Mouse (Mus musculus) hindbrain, embryonic 16.5 days (tissue): ENCODE measurements at regions not wholly inside any gene's neighbourhood (a gene's known extent, or its start where the extent isn't known, plus 50 kb on each side); places are given as distances from the start of the nearest gene placed in this dataset.
A peak's percentile ranks its signal among the peaks of the same experiment; 100 is the strongest.
"Not testable (repeated sequence)": the region's sequence is repeated elsewhere in the genome, so short reads cannot be mapped to it uniquely, and the experiment has no call there.

Source experiments
- ATAC-seq: fragments of 200-750 bp; cut with Nextera tagmentation; 2 replicates; pipeline ENCODE4 v1.8.0; 2017; ENCODE audit warnings: moderate TSS enrichment, moderate library complexity
- H3K27ac ChIP-seq: fragments of 300-500 bp; sonication (generic); 2 replicates; pipeline ENCODE4 v1.5.1; 2014; ENCODE audit warnings: low read depth, mild to moderate bottlenecking, control low read depth, low read length, moderate library complexity
- H3K27me3 ChIP-seq: fragments of 300-500 bp; sonication (generic); replicated peaks from 2 replicates; pipeline ENCODE4 v1.6.1; 2014; ENCODE audit warnings: low read length; ENCODE audit not compliant: control insufficient read depth, insufficient read depth
- H3K36me3 ChIP-seq: fragments of 300-500 bp; sonication (generic); 2 replicates; pipeline ENCODE4 v1.6.1; 2014; ENCODE audit warnings: mild to moderate bottlenecking, low read length, moderate library complexity, mixed read lengths; ENCODE audit not compliant: control insufficient read depth, insufficient read depth
- H3K4me1 ChIP-seq: fragments of 300-500 bp; sonication (generic); 2 replicates; pipeline ENCODE4 v1.6.1; 2014; ENCODE audit warnings: low read depth, low read length; ENCODE audit not compliant: control insufficient read depth, insufficient read depth
- H3K4me2 ChIP-seq: fragments of 300-500 bp; sonication (generic); 2 replicates; pipeline ENCODE4 v1.6.1; 2014; ENCODE audit warnings: mild to moderate bottlenecking, low read length, control low read depth, moderate library complexity
- H3K4me3 ChIP-seq: fragments of 300-500 bp; sonication (generic); 2 replicates; pipeline ENCODE4 v1.5.1; 2014; ENCODE audit warnings: mild to moderate bottlenecking, low read length, control low read depth, moderate library complexity
- H3K9ac ChIP-seq: fragments of 300-500 bp; sonication (generic); 2 replicates; pipeline ENCODE4 v1.6.1; 2014; ENCODE audit warnings: low read depth, mild to moderate bottlenecking, control low read depth, low read length, moderate library complexity
- H3K9me3 ChIP-seq: fragments of 300-500 bp; sonication (generic); 2 replicates; pipeline ENCODE4 v1.6.1; 2014; ENCODE audit warnings: mild to moderate bottlenecking, low read length, moderate library complexity; ENCODE audit not compliant: control insufficient read depth
- WGBS: fragments of 180-500 bp; shearing (Covaris S2); extraction: QIAGEN DNeasy Blood & Tissue Kit; methylation state at CpG from one replicate; pipeline ENCODE4 v1.1.7; 2014; 5-methylcytosine and 5-hydroxymethylcytosine counted together

DNA sequence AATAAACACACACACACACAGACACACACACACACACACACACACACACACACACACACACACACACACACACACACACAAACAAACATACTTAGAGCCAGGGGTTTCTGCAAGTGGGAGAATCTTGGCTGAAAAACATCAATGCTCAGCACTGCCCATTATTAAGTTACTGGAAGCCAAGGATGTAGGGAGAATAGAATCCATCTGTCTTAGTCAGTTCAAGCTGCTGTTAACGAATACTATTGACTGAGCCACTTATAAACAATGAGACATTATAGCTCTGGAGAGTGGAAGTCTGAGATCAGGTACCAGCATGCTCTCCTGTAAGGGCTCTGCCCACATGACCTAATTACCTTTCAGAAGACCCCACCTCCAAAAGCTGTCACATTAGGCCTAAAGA, 87.4 kb downstream of the Fam174b start:
- 25% methylated on average over 1 of the region's 1 CpGs for WGBS
- peak; percentile 56; the same call in 1 of the 2 replicates for ATAC-seq
- no peak overlapping the region for H3K4me2 ChIP-seq

DNA sequence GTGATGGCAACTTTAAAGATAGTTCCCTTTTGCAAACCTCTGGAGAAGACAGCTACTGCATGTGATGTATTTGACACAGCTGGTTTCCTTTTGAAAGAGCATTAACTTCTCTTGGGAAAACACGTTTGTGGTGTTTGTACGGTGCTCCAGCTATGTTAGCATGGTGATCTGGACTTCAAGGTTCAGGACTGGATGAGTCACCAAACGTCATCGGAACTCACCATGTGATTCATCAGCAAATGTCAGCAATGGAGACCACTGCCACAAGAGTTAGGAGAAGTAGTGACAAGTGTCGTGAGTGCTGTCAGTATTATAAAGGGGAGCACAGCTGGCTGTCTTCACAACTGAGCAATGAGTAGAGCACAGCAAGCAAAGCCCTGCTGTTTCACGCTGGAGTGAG, 90.5 kb downstream of the Fam174b start:
- WGBS, result 77% methylated on average over 6 of the region's 6 CpGs
- Histone ChIP-seq H3K27ac (no peak overlapping the region), H3K9me3 (no peaks in the 10 kb centered on the region), H3K27me3 (no peaks in the 10 kb centered on the region), H3K36me3 (no peaks in the 10 kb centered on the region), H3K4me2 (no peak overlapping the region), H3K4me3 (no peak overlapping the region), H3K9ac (no peak overlapping the region), H3K4me1 (no peaks in the 10 kb centered on the region)
- ATAC-seq, result no peak

More for the DNA sequence above, 87.4 kb downstream of the Fam174b start:
- no peak overlapping the region for H3K27ac ChIP-seq
- H3K36me3 ChIP-seq, result no peaks in the 10 kb centered on the region
- no peak overlapping the region for H3K9ac ChIP-seq
- no peaks in the 10 kb centered on the region for H3K9me3 ChIP-seq
- H3K4me3 ChIP-seq, result no peak overlapping the region
- H3K27me3 ChIP-seq, result no peaks in the 10 kb centered on the region
- H3K4me1 ChIP-seq, result no peaks in the 10 kb centered on the region

DNA sequence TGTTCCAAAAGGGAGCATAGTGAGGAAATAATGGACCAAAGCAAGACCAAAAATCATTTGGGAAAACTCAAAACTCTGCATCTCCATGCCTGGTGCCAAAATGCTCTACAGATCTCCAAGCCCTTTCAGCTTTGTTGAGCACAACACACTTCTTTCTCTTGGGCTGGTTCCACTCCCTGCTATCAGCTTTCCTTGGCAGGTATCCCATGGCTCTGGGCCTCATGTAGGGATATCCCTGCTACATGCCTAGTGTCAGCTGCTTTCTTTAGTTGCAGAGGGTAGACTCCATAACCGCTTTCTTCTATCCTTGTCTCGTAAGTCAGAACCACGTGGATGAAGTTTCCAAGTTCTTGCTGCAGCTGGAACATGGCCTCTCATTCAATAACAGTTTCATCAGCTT, 100.3 kb downstream of the Fam174b start:
- Histone ChIP-seq H3K4me1 (no peaks in the 10 kb centered on the region), H3K4me2 (no peak overlapping the region), H3K27me3 (no peaks in the 10 kb centered on the region), H3K4me3 (no peak overlapping the region), H3K36me3 (no peaks in the 10 kb centered on the region), H3K9ac (no peak overlapping the region), H3K9me3 (no peaks in the 10 kb centered on the region), H3K27ac (no peak overlapping the region)
- no peak for ATAC-seq
- WGBS, result 88% methylated on average over 3 of the region's 3 CpGs

DNA sequence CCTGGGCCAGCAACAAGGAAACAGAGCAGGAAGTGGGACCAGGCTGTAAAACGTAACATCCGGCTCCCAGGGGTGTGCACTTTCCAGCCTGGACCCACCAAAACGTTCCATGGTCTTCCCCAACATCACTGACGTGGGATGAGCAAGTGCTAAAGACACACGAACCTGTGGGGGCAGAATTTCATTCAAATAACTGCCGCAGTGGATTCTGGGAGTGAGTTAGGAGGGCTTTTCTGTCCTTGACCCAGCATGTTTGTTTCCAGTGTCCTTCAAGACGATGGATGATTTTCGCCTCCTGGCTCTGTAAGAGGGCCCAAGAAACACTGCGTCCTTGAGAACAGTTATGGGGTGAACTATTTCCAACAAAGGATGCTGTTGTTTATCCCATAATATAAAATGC, 112.1 kb downstream of the Fam174b start:
- H3K4me1 ChIP-seq, result no peaks in the 10 kb centered on the region
- no peak overlapping the region for H3K27ac ChIP-seq
- no peak for ATAC-seq
- 86% methylated on average over 9 of the region's 9 CpGs for WGBS
- H3K9ac ChIP-seq, result no peak overlapping the region
- no peaks in the 10 kb centered on the region; the same call in 1 of the 2 replicates for H3K9me3 ChIP-seq
- H3K36me3 ChIP-seq, result no peaks in the 10 kb centered on the region
- no peak overlapping the region for H3K4me2 ChIP-seq
- H3K4me3 ChIP-seq, result no peak overlapping the region
- H3K27me3 ChIP-seq, result no peaks in the 10 kb centered on the region

DNA sequence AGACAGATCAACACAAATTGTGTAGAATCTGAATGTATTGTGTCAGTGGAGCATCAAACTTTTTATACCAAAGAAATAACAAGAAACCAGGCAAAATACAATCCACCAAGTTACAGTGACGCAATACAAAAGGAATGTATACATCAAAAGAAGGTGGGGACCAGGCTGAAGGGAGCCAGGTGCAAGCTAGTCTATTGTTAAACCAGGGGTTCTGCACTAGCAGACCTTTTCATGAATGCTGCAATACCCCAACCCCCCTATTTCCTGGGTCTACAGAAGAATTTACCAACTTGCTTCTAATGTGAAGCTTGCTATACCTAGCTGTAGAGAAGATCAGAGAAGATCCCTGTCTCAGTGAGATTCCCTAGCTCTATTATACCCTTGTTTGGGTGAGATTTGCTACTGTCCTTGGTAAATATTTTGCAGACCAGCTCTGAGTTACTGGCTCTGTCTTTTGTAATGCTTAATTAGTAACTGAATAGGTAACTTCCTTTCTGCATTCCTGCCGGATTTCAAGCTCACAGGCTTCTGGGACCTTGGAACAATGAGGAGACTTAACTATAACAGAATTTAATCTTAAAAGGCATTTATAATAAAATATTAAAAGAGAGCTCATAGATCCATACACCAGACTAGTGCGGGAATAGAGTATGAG, 113.3 kb downstream of the Fam174b start:
- not testable (repeated sequence) for H3K4me3 ChIP-seq, H3K4me2 ChIP-seq, H3K27me3 ChIP-seq, H3K36me3 ChIP-seq, H3K27ac ChIP-seq, H3K9me3 ChIP-seq, H3K9ac ChIP-seq, H3K4me1 ChIP-seq, ATAC-seq
- WGBS, result 74% methylated on average over 3 of the region's 3 CpGs

DNA sequence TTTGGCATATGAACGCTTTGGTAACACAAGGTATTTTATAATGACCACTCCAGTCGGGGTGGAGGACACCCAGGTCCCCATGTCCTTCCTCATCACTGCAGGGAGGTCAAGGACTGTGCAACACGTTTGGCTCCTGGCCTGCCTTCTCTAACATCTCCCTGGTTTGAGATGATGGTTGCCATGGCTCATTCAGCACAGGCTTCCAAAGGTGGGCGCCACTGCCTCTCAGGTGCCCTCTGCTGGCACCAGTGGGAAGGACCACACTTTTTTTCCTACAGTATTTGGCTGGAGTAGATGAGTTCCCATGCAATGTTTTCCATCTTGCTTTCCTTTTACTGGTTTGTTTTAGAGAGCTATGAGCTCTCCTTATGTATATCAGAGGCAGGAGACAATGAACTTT, 115.4 kb downstream of the Fam174b start:
- no peak overlapping the region for H3K27ac ChIP-seq
- H3K9me3 ChIP-seq, result no peaks in the 10 kb centered on the region
- 39% methylated on average over 4 of the region's 4 CpGs for WGBS
- ATAC-seq, result no peak
- no peak overlapping the region for H3K4me3 ChIP-seq
- H3K27me3 ChIP-seq, result no peaks in the 10 kb centered on the region
- no peaks in the 10 kb centered on the region for H3K4me1 ChIP-seq
- no peak overlapping the region for H3K4me2 ChIP-seq
- H3K36me3 ChIP-seq, result no peaks in the 10 kb centered on the region
- no peak overlapping the region for H3K9ac ChIP-seq

DNA sequence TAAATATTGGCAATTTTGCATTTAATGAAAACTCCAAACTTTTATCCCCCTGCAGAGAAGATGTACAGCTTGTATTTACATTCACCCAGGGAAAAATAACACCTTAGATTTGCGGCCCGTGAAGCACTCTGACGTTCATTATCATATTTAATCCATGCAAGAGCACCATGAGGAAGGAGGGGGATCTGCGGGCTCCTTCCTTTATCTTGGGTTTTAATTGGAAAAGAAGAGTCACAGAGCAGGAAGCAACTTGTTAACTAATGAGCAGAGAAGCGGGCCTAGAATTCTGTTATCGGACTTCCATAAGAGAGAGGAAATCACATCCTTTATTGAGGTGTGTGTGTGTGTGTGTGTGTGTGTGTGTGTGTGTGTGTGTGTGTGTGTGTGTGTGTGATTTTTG, 116.8 kb downstream of the Fam174b start:
- WGBS, result 58% methylated on average over 6 of the region's 6 CpGs
- no peaks in the 10 kb centered on the region for H3K27me3 ChIP-seq
- H3K9ac ChIP-seq, result no peak overlapping the region
- no peak for ATAC-seq
- H3K36me3 ChIP-seq, result no peaks in the 10 kb centered on the region
- H3K4me2 ChIP-seq, result no peak overlapping the region
- no peaks in the 10 kb centered on the region for H3K4me1 ChIP-seq
- H3K9me3 ChIP-seq, result no peaks in the 10 kb centered on the region
- H3K4me3 ChIP-seq, result no peak overlapping the region
- no peak overlapping the region for H3K27ac ChIP-seq

DNA sequence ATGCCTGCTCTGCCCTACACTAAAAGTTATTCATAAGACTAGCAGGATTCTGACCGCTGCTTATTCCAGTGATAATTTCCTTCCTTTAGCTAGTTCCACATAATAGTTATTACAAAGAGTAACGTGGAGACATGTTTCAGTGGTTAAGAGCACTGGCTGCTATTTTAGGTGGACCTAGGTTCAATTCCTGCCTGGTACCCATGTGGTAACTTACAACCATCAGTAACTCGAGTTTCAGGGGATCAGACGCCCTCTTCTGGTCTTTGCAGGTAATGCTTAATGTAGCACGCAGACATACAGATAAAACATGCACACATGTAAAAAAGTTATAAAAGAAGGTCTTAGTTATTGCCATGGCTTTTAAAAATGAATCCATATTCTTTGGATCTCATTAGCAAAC, 125.0 kb downstream of the Fam174b start:
- Histone ChIP-seq H3K9me3 (no peaks in the 10 kb centered on the region), H3K4me3 (no peak overlapping the region), H3K27me3 (no peaks in the 10 kb centered on the region), H3K36me3 (no peaks in the 10 kb centered on the region), H3K9ac (no peak overlapping the region), H3K4me2 (no peak overlapping the region), H3K4me1 (no peaks in the 10 kb centered on the region), H3K27ac (no peak overlapping the region)
- 74% methylated on average over 5 of the region's 5 CpGs for WGBS
- no peak for ATAC-seq

DNA sequence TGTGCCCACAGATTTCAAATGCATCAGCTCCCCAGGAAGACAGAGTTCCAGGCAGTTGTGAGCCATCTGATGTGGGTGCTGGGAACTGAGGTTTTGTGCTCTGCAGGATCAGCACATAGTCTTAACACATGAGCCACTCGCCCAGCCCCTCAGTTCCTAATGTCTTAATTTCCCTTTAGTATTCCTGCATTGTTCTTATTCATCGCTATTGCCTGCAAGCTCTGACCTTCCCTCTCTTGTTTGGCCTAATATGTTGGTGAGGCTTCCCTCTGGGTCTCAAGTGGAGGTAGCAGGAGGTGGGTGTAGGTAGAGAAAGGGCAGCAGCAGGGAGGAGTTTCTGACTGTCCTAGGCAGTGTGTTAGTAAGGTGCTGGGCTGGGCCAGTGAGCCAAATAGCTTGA, 132.1 kb downstream of the Fam174b start:
- no peaks in the 10 kb centered on the region for H3K36me3 ChIP-seq
- WGBS, result 50% methylated on average over 2 of the region's 2 CpGs
- no peak overlapping the region for H3K9ac ChIP-seq

More for the DNA sequence above, 132.1 kb downstream of the Fam174b start:
- Histone ChIP-seq H3K9me3 (no peaks in the 10 kb centered on the region), H3K27ac (no peak overlapping the region), H3K4me1 (no peaks in the 10 kb centered on the region), H3K4me2 (no peak overlapping the region), H3K27me3 (no peaks in the 10 kb centered on the region; the same call in 1 of the 2 replicates), H3K4me3 (no peak overlapping the region)
- ATAC-seq, result no peak
